Mouse (Mus musculus) liver, embryonic 13.5 days (tissue): ENCODE data around the gene Mta1. TPM values are rescaled to one million over a fixed set of nuclear protein-coding genes. Genes with fewer than 3 reads are reported as not detected.

Source experiments
- ATAC-seq: fragments of 200-750 bp; cut with Nextera tagmentation; 2 replicates; pipeline ENCODE4 v1.8.0; 2017; ENCODE audit warnings: low read depth, mild to moderate bottlenecking, moderate number of reproducible peaks, moderate library complexity
- DNase-seq: peaks from one replicate; pipeline ENCODE4 v3.0.0; 2022
- H3K27ac ChIP-seq: fragments of 300-500 bp; sonication (generic); 2 replicates; pipeline ENCODE4 v1.5.1; 2015; ENCODE audit warnings: moderate library complexity, mild to moderate bottlenecking, inconsistent platforms
- H3K27me3 ChIP-seq: fragments of 300-500 bp; sonication (generic); 2 replicates; pipeline ENCODE4 v1.6.1; 2015; ENCODE audit warnings: mild to moderate bottlenecking, inconsistent platforms
- H3K36me3 ChIP-seq: fragments of 300-500 bp; sonication (generic); 2 replicates; pipeline ENCODE4 v1.6.1; 2015; ENCODE audit warnings: mild to moderate bottlenecking, inconsistent platforms
- H3K4me1 ChIP-seq: fragments of 300-500 bp; sonication (generic); replicated peaks from 2 replicates; pipeline ENCODE4 v1.6.1; 2015; ENCODE audit warnings: inconsistent platforms
- H3K4me2 ChIP-seq: fragments of 300-500 bp; sonication (generic); 2 replicates; pipeline ENCODE4 v1.6.1; 2015; ENCODE audit warnings: inconsistent platforms, mild to moderate bottlenecking, moderate library complexity
- H3K4me3 ChIP-seq: fragments of 300-500 bp; sonication (generic); replicated peaks from 2 replicates; pipeline ENCODE4 v1.5.1; 2015; ENCODE audit warnings: mild to moderate bottlenecking, inconsistent platforms
- H3K9ac ChIP-seq: fragments of 300-500 bp; sonication (generic); 2 replicates; pipeline ENCODE4 v1.6.1; 2015; ENCODE audit warnings: mild to moderate bottlenecking, inconsistent platforms
- H3K9me3 ChIP-seq: fragments of 300-500 bp; sonication (generic); replicated peaks from 2 replicates; pipeline ENCODE4 v1.6.1; 2016; ENCODE audit warnings: inconsistent platforms
- WGBS: fragments of 180-500 bp; shearing (Covaris S2); methylation state at CpG from one replicate; pipeline ENCODE4 v1.1.7; 2015; ENCODE audit not compliant: insufficient replicate concordance; 5-methylcytosine and 5-hydroxymethylcytosine counted together
- polyA plus RNA-seq: library from polyadenylated mRNA; unstranded; fragments of >200 nt; fragmentation: Nextera tagmentation; extraction: Ambion mirVana; gene quantifications from 2 replicates; pipeline ENCODE4 v1.2.1, GENCODE M21; 2015

The Mta1 gene
- polyA plus RNA-seq, 1 experiment from 2014 or later, result 6.1 TPM

GRCm38 (mm10) chr12:113098530-113099151 lies 563 bp downstream of the Mta1 start:
- peak; percentile 14 for DNase-seq
- H3K4me2 ChIP-seq, result peak overlapping the region; percentile 85
- H3K27ac ChIP-seq, result peak overlapping the region; percentile 82
- WGBS, result under 1% methylated on average over 42 of the region's 60 CpGs
- peak overlapping the region; percentile 92 for H3K9ac ChIP-seq
- peaks cover 61% of the 10 kb centered on the region for H3K4me1 ChIP-seq
- H3K9me3 ChIP-seq, result no peaks in the 10 kb centered on the region
- H3K4me3 ChIP-seq, result peak overlapping the region; percentile 80
- H3K27me3 ChIP-seq, result peaks cover 12% of the 10 kb centered on the region; the same call in 1 of the 2 replicates
- peak; percentile 18; the same call in 1 of the 2 replicates for ATAC-seq
- H3K36me3 ChIP-seq, result peaks cover 8% of the 10 kb centered on the region; the same call in 1 of the 2 replicates

- WGBS, result 10% methylated on average over 6 of the region's 6 CpGs
These were observed 1.6 kb downstream of the Mta1 start for GRCm38 (mm10) chr12:113099470-113100237.

GRCm38 (mm10) chr12:113100448-113101076 lies 2.5 kb downstream of the Mta1 start:
- Histone ChIP-seq H3K9me3 (no peaks in the 10 kb centered on the region), H3K36me3 (peaks cover 9% of the 10 kb centered on the region; the same call in 1 of the 2 replicates), H3K27ac (peak overlapping the region; percentile 82), H3K4me3 (no peak overlapping the region), H3K4me2 (peak overlapping the region; percentile 85), H3K4me1 (peaks cover 79% of the 10 kb centered on the region), H3K9ac (peak overlapping the region; percentile 92; the same call in 1 of the 2 replicates), H3K27me3 (peaks cover 12% of the 10 kb centered on the region; the same call in 1 of the 2 replicates)
- 73% methylated on average over 5 of the region's 5 CpGs for WGBS
- no peak for DNase-seq
- ATAC-seq, result no peak

More at GRCm38 (mm10) chr12:113099470-113100237, 1.6 kb downstream of the Mta1 start:
- Histone ChIP-seq H3K4me1 (peaks cover 71% of the 10 kb centered on the region), H3K9me3 (no peaks in the 10 kb centered on the region), H3K27me3 (peaks cover 12% of the 10 kb centered on the region; the same call in 1 of the 2 replicates), H3K4me3 (peak overlapping the region; percentile 80), H3K27ac (peak overlapping the region; percentile 82), H3K36me3 (peaks cover 8% of the 10 kb centered on the region; the same call in 1 of the 2 replicates), H3K9ac (peak overlapping the region; percentile 92), H3K4me2 (peak overlapping the region; percentile 85)
- DNase-seq (no peak), ATAC-seq (peak; percentile 13)

- H3K27ac ChIP-seq, result peak overlapping the region; percentile 82
These were observed 3.3 kb downstream of the Mta1 start for GRCm38 (mm10) chr12:113101251-113101960.

DNA sequence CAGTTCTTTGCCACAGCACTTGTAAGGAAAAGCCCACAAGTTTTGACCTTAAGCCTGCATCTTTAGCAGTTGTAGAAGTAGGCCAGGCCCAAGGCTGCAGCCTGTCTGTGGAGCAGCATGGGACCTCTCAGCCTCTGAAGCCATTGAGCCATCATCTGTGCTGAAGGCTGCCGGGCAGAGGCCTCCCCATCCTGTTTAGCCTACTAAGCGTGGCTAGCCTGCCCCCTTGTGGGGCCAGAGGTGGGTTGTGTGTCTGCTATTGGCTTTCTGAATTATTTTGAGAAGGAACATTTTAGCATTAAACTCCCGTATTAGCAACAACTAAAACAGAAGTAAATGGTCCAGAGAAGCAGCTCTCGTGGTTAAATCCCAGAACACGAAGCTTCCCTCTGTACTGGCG lies 4.4 kb downstream of the Mta1 start:
- Histone ChIP-seq H3K4me2 (no peak overlapping the region), H3K27ac (peak overlapping the region; percentile 82; the same call in 1 of the 2 replicates), H3K27me3 (0 out of 2 replicates have a peak, but pooled peaks cover 2% of the 10 kb centered on the region), H3K36me3 (peaks cover 11% of the 10 kb centered on the region; the same call in 1 of the 2 replicates), H3K9me3 (no peaks in the 10 kb centered on the region), H3K4me1 (peaks cover 92% of the 10 kb centered on the region), H3K9ac (no peak overlapping the region), H3K4me3 (no peak overlapping the region)
- ATAC-seq (0 out of 2 replicates have a peak, but pooled peaks have one; percentile 9), DNase-seq (peak; percentile 48)
- WGBS, result 54% methylated on average over 6 of the region's 6 CpGs

More at GRCm38 (mm10) chr12:113101251-113101960, 3.3 kb downstream of the Mta1 start:
- 73% methylated on average over 9 of the region's 9 CpGs for WGBS
- ATAC-seq, result no peak
- peaks cover 87% of the 10 kb centered on the region for H3K4me1 ChIP-seq
- no peak overlapping the region for H3K4me3 ChIP-seq
- H3K27me3 ChIP-seq, result peaks cover 10% of the 10 kb centered on the region; the same call in 1 of the 2 replicates
- H3K36me3 ChIP-seq, result peaks cover 11% of the 10 kb centered on the region; the same call in 1 of the 2 replicates
- DNase-seq, result no peak
- H3K9me3 ChIP-seq, result no peaks in the 10 kb centered on the region
- no peak overlapping the region for H3K9ac ChIP-seq
- H3K4me2 ChIP-seq, result no peak overlapping the region

DNA sequence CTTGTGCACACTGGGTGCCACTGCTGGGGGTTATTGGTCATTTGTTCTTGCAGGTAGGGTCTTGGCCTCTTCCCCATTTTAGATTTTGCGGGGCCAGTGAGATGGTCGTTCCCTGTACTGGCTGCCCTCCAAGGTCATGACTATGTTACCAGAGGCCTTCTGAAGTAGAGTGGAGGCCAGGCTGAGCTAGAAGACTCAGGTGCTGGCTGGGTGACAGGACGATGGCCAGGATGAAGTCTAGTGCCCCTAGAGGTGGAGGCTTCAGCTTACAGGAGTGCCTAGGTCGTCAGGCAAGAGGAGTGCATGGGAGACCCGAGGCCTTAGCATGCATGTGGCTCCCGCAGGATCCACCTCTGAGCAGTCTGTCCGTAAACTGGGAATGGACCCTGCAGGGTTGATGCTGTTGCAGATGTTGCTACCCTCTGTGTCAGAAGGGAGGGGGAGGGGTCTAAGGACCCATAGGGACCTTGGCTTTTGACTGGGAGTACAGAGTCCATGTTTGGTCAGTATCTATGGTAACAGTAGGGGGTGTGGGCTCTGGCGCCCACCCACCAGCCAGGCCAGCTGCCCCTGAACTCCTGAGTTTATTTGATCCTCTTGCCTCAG lies 5.9 kb downstream of the Mta1 start:
- ATAC-seq (no peak), DNase-seq (no peak)
- Histone ChIP-seq H3K4me3 (no peak overlapping the region), H3K4me1 (peaks cover 98% of the 10 kb centered on the region), H3K36me3 (peaks cover 17% of the 10 kb centered on the region; the same call in 1 of the 2 replicates), H3K9ac (no peak overlapping the region), H3K9me3 (no peaks in the 10 kb centered on the region), H3K27me3 (no peaks in the 10 kb centered on the region), H3K4me2 (no peak overlapping the region), H3K27ac (peak overlapping the region; percentile 91; the same call in 1 of the 2 replicates)
- WGBS, result 60% methylated on average over 8 of the region's 8 CpGs

- H3K4me3 ChIP-seq, result no peak overlapping the region
- peaks cover 95% of the 10 kb centered on the region for H3K4me1 ChIP-seq
- WGBS, result 81% methylated on average over 6 of the region's 6 CpGs
- peak overlapping the region; percentile 91 for H3K27ac ChIP-seq
- H3K9me3 ChIP-seq, result no peaks in the 10 kb centered on the region
- H3K27me3 ChIP-seq, result no peaks in the 10 kb centered on the region
- peak overlapping the region; percentile 65 for H3K9ac ChIP-seq
- peaks cover 18% of the 10 kb centered on the region for H3K36me3 ChIP-seq
- DNase-seq, result no peak
- peak overlapping the region; percentile 46; the same call in 1 of the 2 replicates for H3K4me2 ChIP-seq
- no peak for ATAC-seq
These were observed 8.3 kb downstream of the Mta1 start for GRCm38 (mm10) chr12:113106386-113106785.

DNA sequence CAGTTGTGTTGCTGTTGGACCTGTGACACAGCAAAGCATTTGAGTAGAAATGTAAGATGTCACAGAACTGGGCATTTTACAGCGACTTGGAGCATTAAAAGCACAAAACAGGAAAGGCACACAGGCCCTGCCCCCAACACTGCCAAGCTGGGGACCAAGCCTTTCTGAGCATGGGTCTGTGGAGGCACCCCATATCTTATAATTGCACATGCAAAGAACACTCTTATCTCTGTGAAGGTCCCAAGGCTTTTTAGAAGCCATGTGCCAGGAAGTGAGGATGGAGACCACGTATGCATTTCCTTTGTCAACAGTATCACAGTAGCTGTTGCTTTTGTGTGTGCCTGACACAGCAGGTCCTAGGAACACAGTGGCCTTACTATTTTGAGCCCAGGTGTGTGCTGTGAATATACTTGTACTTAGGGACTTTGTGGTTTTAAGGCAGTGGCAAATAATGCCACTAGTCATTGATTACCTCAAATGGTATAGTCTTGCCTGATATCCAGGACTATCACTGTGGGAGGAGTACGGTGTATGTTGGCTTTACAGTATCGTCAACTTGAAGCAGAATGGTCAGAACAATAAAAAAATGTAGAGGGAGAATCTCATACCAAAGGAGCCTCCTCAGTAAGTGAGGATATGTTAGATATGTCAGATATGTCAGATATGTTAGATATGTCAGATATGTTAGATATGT lies 9.5 kb downstream of the Mta1 start:
- Histone ChIP-seq H3K4me2 (peak overlapping the region; percentile 46), H3K9me3 (no peaks in the 10 kb centered on the region), H3K4me3 (peak overlapping the region; percentile 12; the same call in 1 of the 2 replicates), H3K27me3 (no peaks in the 10 kb centered on the region), H3K36me3 (peaks cover 29% of the 10 kb centered on the region), H3K9ac (peak overlapping the region; percentile 65), H3K4me1 (peaks cover 92% of the 10 kb centered on the region), H3K27ac (peak overlapping the region; percentile 91)
- DNase-seq (peak; percentile 73), ATAC-seq (peak; percentile 95)
- WGBS, result 14% methylated on average over 4 of the region's 4 CpGs

DNA sequence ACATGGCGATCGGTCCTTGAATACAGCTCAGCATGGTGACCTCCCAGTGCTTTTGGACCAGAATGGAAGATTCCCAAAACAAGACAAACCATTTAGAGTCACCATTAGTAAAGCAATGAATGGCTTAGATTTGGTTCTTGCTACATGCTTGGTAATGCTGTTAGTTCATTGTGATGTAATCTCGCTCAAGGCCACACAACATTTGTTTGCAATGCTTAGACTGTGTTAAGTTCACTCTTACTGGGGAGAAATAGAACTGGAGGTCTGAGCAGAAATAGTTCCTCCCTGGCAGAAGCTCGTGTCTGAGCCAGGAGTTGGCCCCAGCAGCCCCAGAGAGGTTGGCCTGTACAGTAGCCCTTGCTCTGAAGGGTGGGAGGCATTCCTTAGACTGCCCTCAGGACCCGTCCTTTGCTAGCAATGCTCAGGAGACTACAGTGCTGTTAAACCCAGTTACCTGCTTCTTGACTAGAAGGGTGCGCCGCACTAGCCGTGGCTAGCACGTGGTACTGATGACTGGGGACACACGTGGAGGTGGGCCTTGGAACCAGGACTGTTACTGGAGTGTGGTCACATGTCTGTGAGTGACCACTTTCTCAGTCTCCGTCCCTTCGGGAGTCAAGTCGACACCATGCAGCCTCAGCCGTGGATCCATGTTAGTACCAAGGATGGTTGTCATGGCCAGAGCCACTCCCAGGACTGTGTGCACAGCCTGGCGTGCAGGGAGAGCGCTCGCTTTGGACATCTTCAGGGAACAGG lies 10.6 kb downstream of the Mta1 start:
- DNase-seq (no peak), ATAC-seq (no peak)
- peaks cover 90% of the 10 kb centered on the region for H3K4me1 ChIP-seq
- H3K9ac ChIP-seq, result peak overlapping the region; percentile 14; the same call in 1 of the 2 replicates
- WGBS, result 88% methylated on average over 17 of the region's 17 CpGs
- no peak overlapping the region for H3K4me3 ChIP-seq
- H3K27ac ChIP-seq, result peak overlapping the region; percentile 91
- H3K4me2 ChIP-seq, result no peak overlapping the region; the same call in 1 of the 2 replicates
- H3K9me3 ChIP-seq, result no peaks in the 10 kb centered on the region
- peaks cover 33% of the 10 kb centered on the region for H3K36me3 ChIP-seq
- H3K27me3 ChIP-seq, result no peaks in the 10 kb centered on the region
